Mouse (Mus musculus) ovary, adult 18-20 months (tissue): Measurements from ENCODE around the gene Ppif.

Experiments used
- DNase-seq: peaks from one replicate; pipeline ENCODE4 v3.0.0; 2022; ENCODE audit warnings: low spot score, mixed read lengths

Gene Ppif

GRCm38 (mm10) chr14:25695059-25695458 lies 1.1 kb downstream of the Ppif start:
- DNase-seq, result no peak

- no peak for DNase-seq
Observed at GRCm38 (mm10) chr14:25696356-25696755, 2.4 kb downstream of the Ppif start.

GRCm38 (mm10) chr14:25701986-25702385 lies 8.0 kb downstream of the Ppif start:
- no peak for DNase-seq

- DNase-seq, result no peak
Observed at GRCm38 (mm10) chr14:25707691-25708181, 13.8 kb downstream of the Ppif start.

- DNase-seq, result no peak
Observed at GRCm38 (mm10) chr14:25708451-25708850, 14.5 kb downstream of the Ppif start.

GRCm38 (mm10) chr14:25708917-25709316 lies 15.0 kb downstream of the Ppif start:
- no peak for DNase-seq

- DNase-seq, result no peak
Observed at GRCm38 (mm10) chr14:25710073-25710472, 16.1 kb downstream of the Ppif start.

- DNase-seq, result no peak
Observed at GRCm38 (mm10) chr14:25710681-25711080, 16.7 kb downstream of the Ppif start.

GRCm38 (mm10) chr14:25711177-25711576 lies 17.2 kb downstream of the Ppif start:
- DNase-seq, result no peak

- DNase-seq, result no peak
Observed at GRCm38 (mm10) chr14:25711602-25712001, 17.6 kb downstream of the Ppif start.

GRCm38 (mm10) chr14:25713443-25713842 lies 19.5 kb downstream of the Ppif start:
- no peak for DNase-seq

GRCm38 (mm10) chr14:25716528-25716927 lies 22.6 kb downstream of the Ppif start:
- no peak for DNase-seq

- DNase-seq, result no peak
Observed at GRCm38 (mm10) chr14:25717718-25718117, 23.8 kb downstream of the Ppif start.

- peak; percentile 76 for DNase-seq
Observed at GRCm38 (mm10) chr14:25718471-25718870, 24.5 kb downstream of the Ppif start.

- no peak for DNase-seq
Observed at GRCm38 (mm10) chr14:25719371-25719770, 25.4 kb downstream of the Ppif start.

- no peak for DNase-seq
Observed at GRCm38 (mm10) chr14:25720962-25721707, 27.2 kb downstream of the Ppif start.

- DNase-seq, result peak; percentile 82
Observed at GRCm38 (mm10) chr14:25725032-25725497, 31.1 kb downstream of the Ppif start.

- DNase-seq, result no peak
Observed at GRCm38 (mm10) chr14:25725690-25726089, 31.7 kb downstream of the Ppif start.

GRCm38 (mm10) chr14:25726226-25727148 lies 32.5 kb downstream of the Ppif start:
- no peak for DNase-seq

- no peak for DNase-seq
Observed at GRCm38 (mm10) chr14:25727149-25727510, 33.2 kb downstream of the Ppif start.

GRCm38 (mm10) chr14:25734736-25735716 lies 41.1 kb downstream of the Ppif start:
- no peak for DNase-seq

GRCm38 (mm10) chr14:25736140-25736539 lies 42.2 kb downstream of the Ppif start:
- no peak for DNase-seq
